Mouse (Mus musculus) limb, embryonic 10.5 days (tissue): ENCODE results near the gene Filip1l. TPM values are rescaled to one million over a fixed set of nuclear protein-coding genes. Genes with fewer than 3 reads are reported as not detected.
A peak's percentile ranks its signal among the peaks of the same experiment; 100 is the strongest.

Source experiments
- DNase-seq: peaks from one replicate; pipeline ENCODE4 v3.0.0-alpha.2; 2017; ENCODE audit warnings: low spot score
- H3K27ac ChIP-seq: fragments of 300-500 bp; sonication (generic); 2 replicates; pipeline ENCODE4 v1.5.1; 2016; ENCODE audit warnings: mild to moderate bottlenecking
- H3K27me3 ChIP-seq: fragments of 300-500 bp; sonication (generic); 2 replicates; pipeline ENCODE4 v1.6.1; 2016; ENCODE audit warnings: low read depth, mild to moderate bottlenecking; ENCODE audit not compliant: poor library complexity, severe bottlenecking
- H3K36me3 ChIP-seq: fragments of 300-500 bp; sonication (generic); 2 replicates; pipeline ENCODE4 v1.6.1; 2016; ENCODE audit warnings: mild to moderate bottlenecking, moderate library complexity
- H3K4me1 ChIP-seq: fragments of 300-500 bp; sonication (generic); 2 replicates; pipeline ENCODE4 v1.6.1; 2016
- H3K4me3 ChIP-seq: fragments of 300-500 bp; sonication (generic); 2 replicates; pipeline ENCODE4 v1.5.1; 2016; ENCODE audit warnings: mild to moderate bottlenecking, moderate library complexity
- H3K9me3 ChIP-seq: fragments of 300-500 bp; sonication (generic); replicated peaks from 2 replicates; pipeline ENCODE4 v1.6.1; 2016; ENCODE audit warnings: mild to moderate bottlenecking
- WGBS: fragments of 180-500 bp; shearing (Covaris S2); methylation state at CpG from one replicate; pipeline ENCODE4 v1.1.7; 2016; 5-methylcytosine and 5-hydroxymethylcytosine counted together
- polyA plus RNA-seq: library from polyadenylated mRNA; unstranded; fragments of >200 nt; fragmentation: Nextera tagmentation; extraction: Ambion mirVana; gene quantifications from 2 replicates; pipeline ENCODE4 v1.2.1, GENCODE M21; 2016

The Filip1l gene
- polyA plus RNA-seq, 1 experiment from 2014 or later, result 14.4 TPM

GRCm38 (mm10) chr16:57465386-57465913, 112.6 kb downstream of the Filip1l start:
- 89% methylated on average over 9 of the region's 9 CpGs for WGBS
- no peaks in the 10 kb centered on the region for H3K36me3 ChIP-seq
- H3K27ac ChIP-seq, result no peak overlapping the region
- H3K27me3 ChIP-seq, result no peaks in the 10 kb centered on the region
- no peak for DNase-seq
- peaks cover 27% of the 10 kb centered on the region for H3K4me1 ChIP-seq
- no peaks in the 10 kb centered on the region for H3K9me3 ChIP-seq
- no peak overlapping the region for H3K4me3 ChIP-seq

GRCm38 (mm10) chr16:57469301-57469700, 116.4 kb downstream of the Filip1l start:
- Histone ChIP-seq H3K4me3 (no peak overlapping the region), H3K4me1 (peaks cover 37% of the 10 kb centered on the region), H3K9me3 (no peaks in the 10 kb centered on the region), H3K27ac (no peak overlapping the region), H3K36me3 (no peaks in the 10 kb centered on the region), H3K27me3 (no peaks in the 10 kb centered on the region)
- WGBS, result 74% methylated on average over 4 of the region's 4 CpGs
- no peak for DNase-seq

DNA sequence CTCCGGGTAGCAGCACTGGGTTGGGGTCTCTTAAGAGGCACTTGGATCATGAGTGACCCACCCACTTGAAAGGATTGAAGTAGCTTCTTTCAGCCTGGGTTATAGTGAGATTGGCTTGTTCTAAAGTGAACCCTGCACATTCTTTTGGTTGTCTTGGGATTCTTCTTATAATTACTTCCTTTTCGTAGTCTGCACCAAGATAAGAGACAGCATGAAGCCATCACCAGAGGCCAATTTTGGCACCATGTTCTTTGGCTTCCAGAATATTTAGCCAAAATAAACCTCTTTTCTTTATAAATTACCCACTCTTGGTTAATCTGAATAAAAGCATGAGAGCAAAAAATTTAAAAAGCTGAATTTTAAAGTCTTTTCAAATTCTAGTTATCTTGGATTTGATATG, 117.0 kb downstream of the Filip1l start:
- no peak overlapping the region for H3K27ac ChIP-seq
- no peaks in the 10 kb centered on the region for H3K36me3 ChIP-seq
- peaks cover 37% of the 10 kb centered on the region for H3K4me1 ChIP-seq
- H3K4me3 ChIP-seq, result no peak overlapping the region
- no peaks in the 10 kb centered on the region for H3K27me3 ChIP-seq
- WGBS, result 91% methylated on average over 2 of the region's 2 CpGs
- DNase-seq, result no peak
- no peaks in the 10 kb centered on the region for H3K9me3 ChIP-seq

GRCm38 (mm10) chr16:57470286-57470830, 117.5 kb downstream of the Filip1l start:
- Histone ChIP-seq H3K9me3 (no peaks in the 10 kb centered on the region), H3K4me1 (peaks cover 37% of the 10 kb centered on the region), H3K27me3 (no peaks in the 10 kb centered on the region), H3K4me3 (no peak overlapping the region), H3K36me3 (no peaks in the 10 kb centered on the region), H3K27ac (no peak overlapping the region)
- 96% methylated on average over 12 of the region's 12 CpGs for WGBS
- no peak for DNase-seq

DNA sequence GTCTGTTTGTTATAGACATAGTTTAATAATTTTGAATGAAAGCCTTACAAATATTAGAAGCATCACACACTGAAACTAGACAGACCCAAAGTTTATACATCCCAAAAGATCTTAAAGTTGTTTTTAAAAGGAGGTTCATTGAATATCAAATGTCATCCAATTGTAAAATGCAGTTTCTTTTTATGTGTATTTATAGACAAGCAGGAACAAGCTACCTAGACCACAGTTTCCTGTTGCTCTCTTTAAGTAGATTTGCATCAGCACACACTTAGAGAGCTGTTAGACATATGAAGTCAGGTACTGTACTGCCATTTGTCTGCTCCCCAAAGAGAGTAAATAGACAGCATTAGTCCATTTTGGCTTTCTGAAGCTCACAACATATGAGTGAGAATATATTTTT, 118.2 kb downstream of the Filip1l start:
- DNase-seq, result no peak
- Histone ChIP-seq H3K4me1 (peaks cover 37% of the 10 kb centered on the region), H3K9me3 (no peaks in the 10 kb centered on the region), H3K27me3 (no peaks in the 10 kb centered on the region), H3K4me3 (no peak overlapping the region), H3K36me3 (no peaks in the 10 kb centered on the region), H3K27ac (no peak overlapping the region)

GRCm38 (mm10) chr16:57473415-57474085, 120.7 kb downstream of the Filip1l start:
- 59% methylated on average over 10 of the region's 10 CpGs for WGBS
- Histone ChIP-seq H3K27me3 (no peaks in the 10 kb centered on the region), H3K27ac (no peak overlapping the region), H3K4me3 (no peak overlapping the region), H3K4me1 (peaks cover 23% of the 10 kb centered on the region), H3K9me3 (no peaks in the 10 kb centered on the region), H3K36me3 (no peaks in the 10 kb centered on the region)
- DNase-seq, result no peak

GRCm38 (mm10) chr16:57478451-57478850, 125.6 kb downstream of the Filip1l start:
- 93% methylated on average over 2 of the region's 2 CpGs for WGBS
- DNase-seq, result no peak
- H3K27me3 ChIP-seq, result no peaks in the 10 kb centered on the region
- H3K9me3 ChIP-seq, result no peaks in the 10 kb centered on the region
- peaks cover 12% of the 10 kb centered on the region for H3K4me1 ChIP-seq
- H3K36me3 ChIP-seq, result no peaks in the 10 kb centered on the region
- no peak overlapping the region for H3K27ac ChIP-seq
- H3K4me3 ChIP-seq, result no peak overlapping the region

DNA sequence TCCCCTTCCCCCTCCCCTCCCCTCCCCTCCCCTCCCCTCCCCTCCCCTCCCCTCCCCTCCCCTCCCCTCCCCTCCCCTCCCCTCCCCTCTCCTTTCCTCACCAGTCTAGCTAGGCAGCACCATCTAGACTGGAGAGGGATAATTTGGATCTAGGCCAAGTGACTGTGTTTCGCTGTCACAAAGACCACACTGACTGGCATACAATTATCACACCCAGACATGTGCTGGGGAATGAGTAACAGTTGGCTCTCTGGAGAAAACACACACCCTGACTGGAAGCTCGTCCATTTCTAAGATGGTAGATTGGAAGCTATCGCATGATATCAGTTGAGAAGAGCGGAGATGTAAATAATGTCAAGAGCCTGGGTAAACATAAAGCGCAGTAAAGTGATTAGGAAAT, 126.9 kb downstream of the Filip1l start:
- Histone ChIP-seq H3K27me3 (no peaks in the 10 kb centered on the region), H3K9me3 (no peaks in the 10 kb centered on the region), H3K4me3 (no peak overlapping the region), H3K36me3 (no peaks in the 10 kb centered on the region), H3K4me1 (peaks cover 3% of the 10 kb centered on the region; the same call in 1 of the 2 replicates), H3K27ac (no peak overlapping the region)
- DNase-seq, result no peak
- 89% methylated on average over 5 of the region's 5 CpGs for WGBS

DNA sequence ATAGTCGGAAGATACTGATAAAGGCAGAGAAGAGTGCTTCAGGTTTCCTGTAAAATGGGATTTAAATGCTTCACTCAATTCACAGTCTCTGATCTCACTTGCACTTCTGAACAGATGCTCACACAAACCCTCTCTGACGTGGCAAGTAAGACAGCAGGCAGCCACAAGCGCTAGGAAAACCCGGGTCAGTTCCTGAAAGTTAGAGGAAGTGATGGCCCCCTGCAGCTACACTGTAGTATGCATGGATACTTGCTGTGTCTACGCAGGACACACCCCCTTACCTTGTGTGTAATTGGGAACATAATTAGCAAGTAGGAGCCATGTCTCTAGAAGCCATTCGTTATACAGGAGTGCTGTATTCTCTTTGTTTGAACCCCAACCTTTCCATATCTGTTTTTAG, 129.4 kb downstream of the Filip1l start:
- H3K4me3 ChIP-seq, result no peak overlapping the region
- peaks cover 14% of the 10 kb centered on the region for H3K4me1 ChIP-seq
- no peaks in the 10 kb centered on the region for H3K9me3 ChIP-seq
- H3K36me3 ChIP-seq, result no peaks in the 10 kb centered on the region
- no peak for DNase-seq
- no peak overlapping the region for H3K27ac ChIP-seq
- H3K27me3 ChIP-seq, result no peaks in the 10 kb centered on the region
- WGBS, result 60% methylated on average over 6 of the region's 6 CpGs

DNA sequence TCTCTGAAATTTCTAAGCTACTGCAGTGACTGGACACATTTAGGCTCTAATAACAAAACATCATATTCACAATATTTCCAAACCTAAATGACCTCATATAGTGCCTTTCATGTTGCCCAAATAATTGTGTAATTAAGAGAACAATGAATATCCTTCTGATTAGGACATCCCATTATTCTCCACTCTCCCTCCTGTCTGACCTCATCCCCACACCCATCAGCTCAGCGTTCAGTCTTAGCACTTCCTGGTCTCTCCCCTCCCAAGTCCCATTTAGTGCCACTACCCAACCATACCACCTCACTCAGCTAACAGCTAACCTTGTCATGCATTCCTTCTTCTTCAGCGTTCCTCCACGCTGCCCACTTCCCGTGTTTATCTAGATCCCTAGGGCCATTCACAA, 130.0 kb downstream of the Filip1l start:
- H3K9me3 ChIP-seq, result no peaks in the 10 kb centered on the region
- H3K4me1 ChIP-seq, result peaks cover 14% of the 10 kb centered on the region
- H3K27ac ChIP-seq, result no peak overlapping the region
- H3K4me3 ChIP-seq, result no peak overlapping the region
- no peak for DNase-seq
- no peaks in the 10 kb centered on the region for H3K36me3 ChIP-seq
- H3K27me3 ChIP-seq, result no peaks in the 10 kb centered on the region
- 86% methylated on average over 4 of the region's 4 CpGs for WGBS

DNA sequence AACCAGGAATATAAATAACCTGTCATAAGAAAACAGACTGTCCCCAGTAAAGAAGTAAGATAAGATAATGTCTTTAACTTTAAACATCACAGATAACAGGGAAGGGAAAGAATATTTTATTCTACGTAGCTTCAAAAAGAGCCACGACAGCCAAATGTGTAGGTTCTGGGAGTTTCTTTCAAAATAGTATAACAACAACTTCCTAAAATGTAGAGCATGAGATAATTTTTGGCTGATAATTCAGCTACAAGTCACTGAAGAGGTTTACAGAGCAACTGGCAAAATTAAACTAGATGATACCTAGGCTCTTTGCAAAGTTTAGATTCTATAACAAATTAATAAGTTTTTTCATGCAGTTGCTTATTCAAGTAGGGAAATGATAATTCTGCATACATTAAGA, 130.6 kb downstream of the Filip1l start:
- H3K27ac ChIP-seq, result no peak overlapping the region
- no peaks in the 10 kb centered on the region for H3K27me3 ChIP-seq
- no peaks in the 10 kb centered on the region for H3K9me3 ChIP-seq
- H3K36me3 ChIP-seq, result no peaks in the 10 kb centered on the region
- H3K4me1 ChIP-seq, result peaks cover 14% of the 10 kb centered on the region
- no peak overlapping the region for H3K4me3 ChIP-seq
- no peak for DNase-seq
- 86% methylated on average over 2 of the region's 2 CpGs for WGBS

DNA sequence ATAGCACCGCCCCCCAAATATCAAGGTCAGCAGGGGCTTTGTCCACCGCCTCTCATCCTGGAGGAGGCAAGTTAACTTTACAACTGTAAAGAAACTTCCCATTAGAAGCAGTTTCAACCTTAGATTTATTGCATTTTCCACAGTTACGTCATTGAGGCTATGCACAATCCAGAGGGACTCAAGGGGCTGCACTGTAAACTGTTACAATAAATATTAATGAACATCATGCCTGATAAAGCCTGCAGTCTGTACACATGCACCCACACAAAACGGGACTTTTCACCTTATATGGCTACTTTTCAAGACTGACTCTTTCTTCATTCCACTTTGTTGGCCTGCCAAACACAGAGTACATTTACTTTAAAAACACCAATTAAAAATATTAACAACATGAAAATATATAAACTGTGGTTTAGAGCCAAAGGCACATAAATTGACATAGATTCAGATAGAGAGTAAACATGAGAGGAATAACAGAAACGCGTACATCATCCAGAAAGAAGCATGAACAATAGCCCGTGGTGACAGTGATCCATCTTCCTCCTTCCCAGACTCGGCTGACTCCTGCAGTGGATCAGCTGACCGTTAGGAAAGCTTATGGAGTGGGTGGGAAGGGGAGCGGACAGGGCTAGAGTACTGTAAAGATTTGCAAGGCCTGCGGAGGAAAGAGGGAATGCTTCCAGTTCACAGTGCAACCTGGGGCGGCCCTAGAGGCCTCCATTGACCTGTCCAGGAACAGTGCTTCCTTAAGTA, 131.3 kb downstream of the Filip1l start:
- WGBS, result 78% methylated on average over 12 of the region's 12 CpGs
- peaks cover 14% of the 10 kb centered on the region for H3K4me1 ChIP-seq
- DNase-seq, result no peak
- no peaks in the 10 kb centered on the region for H3K9me3 ChIP-seq
- no peaks in the 10 kb centered on the region for H3K36me3 ChIP-seq
- H3K4me3 ChIP-seq, result no peak overlapping the region
- H3K27me3 ChIP-seq, result no peaks in the 10 kb centered on the region
- H3K27ac ChIP-seq, result peak overlapping the region; percentile 36; the same call in 1 of the 2 replicates

- Histone ChIP-seq H3K9me3 (no peaks in the 10 kb centered on the region), H3K27ac (no peak overlapping the region), H3K4me1 (peaks cover 14% of the 10 kb centered on the region), H3K36me3 (no peaks in the 10 kb centered on the region), H3K4me3 (no peak overlapping the region), H3K27me3 (no peaks in the 10 kb centered on the region)
- no peak for DNase-seq
- WGBS, result 88% methylated on average over 9 of the region's 9 CpGs
Observed at GRCm38 (mm10) chr16:57485265-57485664, 132.4 kb downstream of the Filip1l start.
